Mouse (Mus musculus): ENCODE measurements around the gene Vcp.

DNA sequence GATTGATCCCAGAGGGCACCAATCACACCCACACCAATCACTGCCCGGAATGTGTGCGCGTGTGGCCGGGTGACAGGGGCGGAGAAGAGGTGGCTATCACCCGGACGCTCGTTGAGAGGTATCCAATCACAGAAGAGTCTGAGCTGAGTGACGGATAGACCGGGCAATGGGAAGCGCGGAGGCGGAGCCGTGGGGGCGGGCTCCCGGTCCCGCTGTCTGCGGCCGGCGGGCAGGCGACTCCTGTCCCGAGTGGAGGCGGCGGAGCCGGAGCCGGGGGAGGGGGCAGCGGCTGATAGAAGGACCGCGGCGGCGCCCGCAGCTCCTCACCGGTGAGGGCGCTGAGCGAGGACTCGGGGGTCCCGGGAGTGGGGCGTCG lies 50.6 kb downstream of the Vcp start, which contains the start of gene Dnajb5:
- TF ChIP-seq CTCF (IDR thresholded peaks at IDR 0.05; ENCODE audit: low read depth) (no peak), EP300 (IDR thresholded peaks at IDR 0.05; ENCODE audit: low read depth) (no peak)

All from liver, embryonic 14.5 days (tissue).